Mouse (Mus musculus) hindbrain, embryonic 13.5 days (tissue): Measurements from ENCODE around the gene Eri3. TPM values are rescaled to one million over a fixed set of nuclear protein-coding genes. Genes with fewer than 3 reads are reported as not detected.

ENCODE experiments used
- ATAC-seq: fragments of 200-750 bp; cut with Nextera tagmentation; 2 replicates; pipeline ENCODE4 v1.8.0; 2017; ENCODE audit warnings: moderate TSS enrichment; ENCODE audit not compliant: low FRiP score
- H3K27ac ChIP-seq: fragments of 300-500 bp; sonication (generic); 2 replicates; pipeline ENCODE4 v1.5.1; 2015; ENCODE audit warnings: inconsistent platforms, mild to moderate bottlenecking, moderate library complexity
- H3K27me3 ChIP-seq: fragments of 300-500 bp; sonication (generic); 2 replicates; pipeline ENCODE4 v1.6.1; 2015; ENCODE audit warnings: mild to moderate bottlenecking, inconsistent platforms
- H3K36me3 ChIP-seq: fragments of 300-500 bp; sonication (generic); 2 replicates; pipeline ENCODE4 v1.6.1; 2015; ENCODE audit warnings: mild to moderate bottlenecking, inconsistent platforms
- H3K4me1 ChIP-seq: fragments of 300-500 bp; sonication (generic); replicated peaks from 2 replicates; pipeline ENCODE4 v1.6.1; 2015; ENCODE audit warnings: inconsistent platforms
- H3K4me2 ChIP-seq: fragments of 300-500 bp; sonication (generic); 2 replicates; pipeline ENCODE4 v1.6.1; 2015; ENCODE audit warnings: inconsistent platforms, mild to moderate bottlenecking, moderate library complexity
- H3K4me3 ChIP-seq: fragments of 300-500 bp; sonication (generic); 2 replicates; pipeline ENCODE4 v1.5.1; 2015; ENCODE audit warnings: mild to moderate bottlenecking, inconsistent platforms
- H3K9ac ChIP-seq: fragments of 300-500 bp; sonication (generic); 2 replicates; pipeline ENCODE4 v1.6.1; 2015; ENCODE audit warnings: mild to moderate bottlenecking, inconsistent platforms
- H3K9me3 ChIP-seq: fragments of 300-500 bp; sonication (generic); 2 replicates; pipeline ENCODE4 v1.6.1; 2016; ENCODE audit warnings: inconsistent platforms
- WGBS: fragments of 180-500 bp; shearing (Covaris S2); methylation state at CpG from one replicate; pipeline ENCODE4 v1.1.7; 2015; 5-methylcytosine and 5-hydroxymethylcytosine counted together
- polyA plus RNA-seq: library from polyadenylated mRNA; unstranded; fragments of >200 nt; fragmentation: Nextera tagmentation; extraction: Ambion mirVana; gene quantifications from 2 replicates; pipeline ENCODE4 v1.2.1, GENCODE M21; 2015

The Eri3 gene
- polyA plus RNA-seq, 1 experiment from 2014 or later, result 214 TPM

GRCm38 (mm10) chr4:117609371-117610039 is 59.3 kb downstream of the Eri3 start:
- H3K9me3 ChIP-seq, result no peaks in the 10 kb centered on the region
- no peaks in the 10 kb centered on the region for H3K27me3 ChIP-seq
- no peak overlapping the region for H3K4me2 ChIP-seq
- H3K4me1 ChIP-seq, result peaks cover 49% of the 10 kb centered on the region
- ATAC-seq, result no peak
- WGBS, result 44% methylated on average over 7 of the region's 7 CpGs
- H3K9ac ChIP-seq, result no peak overlapping the region
- peaks cover 35% of the 10 kb centered on the region for H3K36me3 ChIP-seq
- H3K4me3 ChIP-seq, result no peak overlapping the region
- peak overlapping the region; percentile 36 for H3K27ac ChIP-seq

- Histone ChIP-seq H3K4me2 (no peak overlapping the region), H3K9ac (no peak overlapping the region), H3K36me3 (peaks cover 52% of the 10 kb centered on the region), H3K4me1 (peaks cover 30% of the 10 kb centered on the region), H3K9me3 (no peaks in the 10 kb centered on the region), H3K4me3 (no peak overlapping the region), H3K27ac (no peak overlapping the region), H3K27me3 (no peaks in the 10 kb centered on the region)
- 63% methylated on average over 4 of the region's 4 CpGs for WGBS
- ATAC-seq, result no peak
Observed at GRCm38 (mm10) chr4:117611385-117611784, 61.2 kb downstream of the Eri3 start.

GRCm38 (mm10) chr4:117611814-117612213 is 61.6 kb downstream of the Eri3 start:
- 72% methylated on average over 2 of the region's 2 CpGs for WGBS
- Histone ChIP-seq H3K4me1 (peaks cover 28% of the 10 kb centered on the region), H3K9me3 (no peaks in the 10 kb centered on the region), H3K9ac (no peak overlapping the region), H3K4me3 (no peak overlapping the region), H3K4me2 (no peak overlapping the region), H3K36me3 (peaks cover 56% of the 10 kb centered on the region), H3K27ac (peak overlapping the region; percentile 18; the same call in 1 of the 2 replicates), H3K27me3 (no peaks in the 10 kb centered on the region)
- ATAC-seq, result no peak

GRCm38 (mm10) chr4:117612713-117613112 is 62.5 kb downstream of the Eri3 start:
- WGBS, result 97% methylated on average over 5 of the region's 5 CpGs
- no peaks in the 10 kb centered on the region for H3K27me3 ChIP-seq
- H3K4me2 ChIP-seq, result no peak overlapping the region
- H3K4me1 ChIP-seq, result peaks cover 24% of the 10 kb centered on the region
- no peak overlapping the region for H3K4me3 ChIP-seq
- H3K27ac ChIP-seq, result no peak overlapping the region
- peaks cover 54% of the 10 kb centered on the region for H3K36me3 ChIP-seq
- H3K9ac ChIP-seq, result no peak overlapping the region
- ATAC-seq, result no peak
- H3K9me3 ChIP-seq, result no peaks in the 10 kb centered on the region

- H3K27ac ChIP-seq, result no peak overlapping the region
Observed at GRCm38 (mm10) chr4:117613153-117613773, 63.1 kb downstream of the Eri3 start.

GRCm38 (mm10) chr4:117616600-117616999 is 66.4 kb downstream of the Eri3 start:
- Histone ChIP-seq H3K36me3 (peaks cover 49% of the 10 kb centered on the region), H3K9me3 (no peaks in the 10 kb centered on the region), H3K4me1 (peaks cover 4% of the 10 kb centered on the region; the same call in 1 of the 2 replicates), H3K27ac (no peak overlapping the region), H3K27me3 (no peaks in the 10 kb centered on the region), H3K9ac (no peak overlapping the region), H3K4me3 (no peak overlapping the region), H3K4me2 (no peak overlapping the region)
- no peak for ATAC-seq
- 93% methylated on average over 4 of the region's 4 CpGs for WGBS

More at GRCm38 (mm10) chr4:117613153-117613773, 63.1 kb downstream of the Eri3 start:
- Histone ChIP-seq H3K4me3 (no peak overlapping the region), H3K9ac (no peak overlapping the region), H3K4me1 (peaks cover 21% of the 10 kb centered on the region), H3K9me3 (no peaks in the 10 kb centered on the region), H3K27me3 (no peaks in the 10 kb centered on the region), H3K36me3 (peaks cover 53% of the 10 kb centered on the region), H3K4me2 (no peak overlapping the region)
- 94% methylated on average over 4 of the region's 4 CpGs for WGBS
- no peak for ATAC-seq

GRCm38 (mm10) chr4:117622270-117622669 is 72.1 kb downstream of the Eri3 start:
- H3K27me3 ChIP-seq, result no peaks in the 10 kb centered on the region
- peaks cover 11% of the 10 kb centered on the region for H3K36me3 ChIP-seq
- H3K4me1 ChIP-seq, result peaks cover 10% of the 10 kb centered on the region
- ATAC-seq, result no peak
- no peaks in the 10 kb centered on the region for H3K9me3 ChIP-seq
- no peak overlapping the region for H3K9ac ChIP-seq
- no peak overlapping the region for H3K4me3 ChIP-seq
- H3K4me2 ChIP-seq, result no peak overlapping the region
- WGBS, result 92% methylated on average over 5 of the region's 5 CpGs
- H3K27ac ChIP-seq, result no peak overlapping the region

- WGBS, result 94% methylated on average over 2 of the region's 2 CpGs
- no peak overlapping the region for H3K9ac ChIP-seq
- no peak overlapping the region for H3K4me3 ChIP-seq
- H3K4me2 ChIP-seq, result no peak overlapping the region
- H3K27me3 ChIP-seq, result no peaks in the 10 kb centered on the region
- H3K4me1 ChIP-seq, result peaks cover 10% of the 10 kb centered on the region
- H3K36me3 ChIP-seq, result peaks cover 15% of the 10 kb centered on the region
- no peak overlapping the region for H3K27ac ChIP-seq
- no peaks in the 10 kb centered on the region for H3K9me3 ChIP-seq
- no peak for ATAC-seq
Observed at GRCm38 (mm10) chr4:117623025-117623424, 72.9 kb downstream of the Eri3 start.

GRCm38 (mm10) chr4:117624660-117625059 is 74.5 kb downstream of the Eri3 start:
- Histone ChIP-seq H3K36me3 (peaks cover 15% of the 10 kb centered on the region), H3K9me3 (no peaks in the 10 kb centered on the region), H3K4me3 (no peak overlapping the region), H3K9ac (no peak overlapping the region), H3K27ac (0 out of 2 replicates have a peak overlapping the region, but pooled peaks have one; percentile 68), H3K4me1 (peaks cover 19% of the 10 kb centered on the region), H3K4me2 (no peak overlapping the region), H3K27me3 (no peaks in the 10 kb centered on the region)
- ATAC-seq, result no peak
- 81% methylated on average over 5 of the region's 5 CpGs for WGBS

GRCm38 (mm10) chr4:117628464-117628863 is 78.3 kb downstream of the Eri3 start:
- no peak overlapping the region for H3K9ac ChIP-seq
- ATAC-seq, result no peak
- peaks cover 35% of the 10 kb centered on the region for H3K4me1 ChIP-seq
- H3K4me2 ChIP-seq, result no peak overlapping the region
- WGBS, result 55% methylated on average over 1 of the region's 1 CpGs
- no peak overlapping the region for H3K27ac ChIP-seq
- no peak overlapping the region for H3K4me3 ChIP-seq
- peaks cover 4% of the 10 kb centered on the region for H3K36me3 ChIP-seq
- H3K9me3 ChIP-seq, result peaks cover 3% of the 10 kb centered on the region; the same call in 1 of the 2 replicates
- no peaks in the 10 kb centered on the region for H3K27me3 ChIP-seq

- Histone ChIP-seq H3K4me3 (no peak overlapping the region), H3K9me3 (peaks cover 3% of the 10 kb centered on the region; the same call in 1 of the 2 replicates), H3K36me3 (peaks cover 4% of the 10 kb centered on the region), H3K4me1 (peaks cover 38% of the 10 kb centered on the region), H3K9ac (no peak overlapping the region), H3K27me3 (no peaks in the 10 kb centered on the region), H3K27ac (peak overlapping the region; percentile 76), H3K4me2 (no peak overlapping the region)
- peak; percentile 66 for ATAC-seq
- WGBS, result 65% methylated on average over 6 of the region's 6 CpGs
Observed at GRCm38 (mm10) chr4:117630053-117630670, 80.0 kb downstream of the Eri3 start.

GRCm38 (mm10) chr4:117633527-117633926 is 83.4 kb downstream of the Eri3 start:
- WGBS, result 87% methylated on average over 5 of the region's 5 CpGs
- H3K4me2 ChIP-seq, result no peak overlapping the region

More at GRCm38 (mm10) chr4:117633527-117633926, 83.4 kb downstream of the Eri3 start:
- Histone ChIP-seq H3K9me3 (peaks cover 3% of the 10 kb centered on the region; the same call in 1 of the 2 replicates), H3K27me3 (no peaks in the 10 kb centered on the region), H3K36me3 (no peaks in the 10 kb centered on the region; the same call in 1 of the 2 replicates), H3K4me3 (no peak overlapping the region), H3K4me1 (peaks cover 63% of the 10 kb centered on the region), H3K9ac (no peak overlapping the region), H3K27ac (no peak overlapping the region)
- no peak for ATAC-seq
